Mouse (Mus musculus) small intestine, adult 2 months (tissue): ENCODE data around the gene Gfra1.

ENCODE experiments used
- CTCF ChIP-seq: fragments of 200-500 bp; IDR thresholded peaks from 2 replicates; pipeline ENCODE4 v1.5.1; 2012; ENCODE audit warnings: low read depth, mild to moderate bottlenecking, control low read depth, inconsistent platforms, low read length, moderate library complexity, mixed read lengths; ENCODE audit not compliant: insufficient replicate concordance, insufficient read length; ENCODE audit errors: extremely low read depth
- POLR2A ChIP-seq: fragments of 200-500 bp; IDR thresholded peaks from 2 replicates; pipeline ENCODE4 v1.6.1; 2012; ENCODE audit warnings: low read depth, mild to moderate bottlenecking, control low read depth, inconsistent platforms, low read length, moderate library complexity

GRCm38 (mm10) chr19:58255394-58255793, 200.3 kb downstream of the Gfra1 start:
- no peak for TF ChIP-seq CTCF
- no peak for TF ChIP-seq POLR2A
